Mouse (Mus musculus) kidney, embryonic 16.5 days (tissue): Measurements from ENCODE around the gene Slc12a8. TPM values are rescaled to one million over a fixed set of nuclear protein-coding genes. Genes with fewer than 3 reads are reported as not detected.
A peak's percentile ranks its signal among the peaks of the same experiment; 100 is the strongest.

Experiments
- ATAC-seq: fragments of 200-750 bp; cut with Nextera tagmentation; 2 replicates; pipeline ENCODE4 v1.8.0; 2017; ENCODE audit warnings: moderate TSS enrichment; ENCODE audit not compliant: low FRiP score, low TSS enrichment
- H3K27ac ChIP-seq: fragments of 300-500 bp; sonication (generic); 2 replicates; pipeline ENCODE4 v1.5.1; 2014; ENCODE audit warnings: low read length
- H3K27me3 ChIP-seq: fragments of 300-500 bp; sonication (generic); 2 replicates; pipeline ENCODE4 v1.6.1; 2014; ENCODE audit warnings: low read length, control low read depth, mixed read lengths; ENCODE audit not compliant: insufficient read depth
- H3K36me3 ChIP-seq: fragments of 300-500 bp; sonication (generic); 2 replicates; pipeline ENCODE4 v1.6.1; 2014; ENCODE audit warnings: low read length, control low read depth, mixed read lengths; ENCODE audit not compliant: insufficient read depth
- H3K4me1 ChIP-seq: fragments of 300-500 bp; sonication (generic); 2 replicates; pipeline ENCODE4 v1.6.1; 2014; ENCODE audit warnings: low read length, control low read depth, mixed read lengths; ENCODE audit not compliant: insufficient read depth
- H3K4me2 ChIP-seq: fragments of 300-500 bp; sonication (generic); replicated peaks from 2 replicates; pipeline ENCODE4 v1.6.1; 2014; ENCODE audit warnings: low read depth, low read length
- H3K4me3 ChIP-seq: fragments of 300-500 bp; sonication (generic); 2 replicates; pipeline ENCODE4 v1.5.1; 2014; ENCODE audit warnings: mild to moderate bottlenecking, low read length
- H3K9ac ChIP-seq: fragments of 300-500 bp; sonication (generic); replicated peaks from 2 replicates; pipeline ENCODE4 v1.6.1; 2014; ENCODE audit warnings: low read length
- H3K9me3 ChIP-seq: fragments of 300-500 bp; sonication (generic); 2 replicates; pipeline ENCODE4 v1.6.1; 2016; ENCODE audit warnings: low read length, control low read depth
- WGBS: fragments of 180-500 bp; shearing (Covaris S2); extraction: QIAGEN DNeasy Blood & Tissue Kit; methylation state at CpG from one replicate; pipeline ENCODE4 v1.1.7; 2014; 5-methylcytosine and 5-hydroxymethylcytosine counted together
- polyA plus RNA-seq: library from polyadenylated mRNA; unstranded; fragments of >200 nt; fragmentation: Nextera tagmentation; extraction: Ambion mirVana; gene quantifications from 2 replicates; pipeline ENCODE4 v1.2.1, GENCODE M21; 2015

Slc12a8 gene
- polyA plus RNA-seq, 1 experiment from 2014 or later: 0.92 TPM

DNA sequence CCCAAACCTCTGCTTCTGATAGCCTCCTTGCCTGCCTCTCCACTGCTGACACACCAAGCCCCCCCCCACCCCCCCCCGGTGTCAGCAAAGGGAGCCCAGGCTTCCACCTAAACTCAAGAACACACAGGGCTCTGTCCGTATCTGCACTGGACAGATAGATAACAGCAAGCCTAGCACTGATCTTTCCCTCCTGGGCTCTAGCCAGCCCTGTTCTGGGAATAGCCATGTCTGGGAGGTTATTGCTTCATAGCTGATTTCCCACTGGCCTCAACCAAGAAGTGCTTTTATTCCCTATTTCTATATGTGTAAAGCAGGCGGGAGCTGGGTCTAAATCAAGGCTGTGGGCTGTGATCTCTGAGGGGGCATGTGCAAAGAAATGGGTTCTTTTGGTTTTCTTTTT lies 61.3 kb downstream of the Slc12a8 start:
- Histone ChIP-seq H3K9me3 (no peaks in the 10 kb centered on the region), H3K4me3 (no peak overlapping the region), H3K27me3 (no peaks in the 10 kb centered on the region), H3K4me2 (no peak overlapping the region), H3K9ac (no peak overlapping the region), H3K4me1 (peaks cover 46% of the 10 kb centered on the region), H3K27ac (no peak overlapping the region), H3K36me3 (no peaks in the 10 kb centered on the region)
- WGBS: 93% methylated on average over 3 of the region's 3 CpGs
- ATAC-seq: no peak

- Histone ChIP-seq H3K9me3 (no peaks in the 10 kb centered on the region), H3K27me3 (no peaks in the 10 kb centered on the region), H3K4me1 (peaks cover 65% of the 10 kb centered on the region), H3K27ac (peak overlapping the region; percentile 95), H3K9ac (no peak overlapping the region; the same call in 1 of the 2 replicates), H3K4me2 (no peak overlapping the region), H3K36me3 (no peaks in the 10 kb centered on the region), H3K4me3 (no peak overlapping the region)
- ATAC-seq: no peak
- 80% methylated on average over 2 of the region's 2 CpGs for WGBS
Observed at GRCm38 (mm10) chr16:33580331-33580730, 63.2 kb downstream of the Slc12a8 start.

DNA sequence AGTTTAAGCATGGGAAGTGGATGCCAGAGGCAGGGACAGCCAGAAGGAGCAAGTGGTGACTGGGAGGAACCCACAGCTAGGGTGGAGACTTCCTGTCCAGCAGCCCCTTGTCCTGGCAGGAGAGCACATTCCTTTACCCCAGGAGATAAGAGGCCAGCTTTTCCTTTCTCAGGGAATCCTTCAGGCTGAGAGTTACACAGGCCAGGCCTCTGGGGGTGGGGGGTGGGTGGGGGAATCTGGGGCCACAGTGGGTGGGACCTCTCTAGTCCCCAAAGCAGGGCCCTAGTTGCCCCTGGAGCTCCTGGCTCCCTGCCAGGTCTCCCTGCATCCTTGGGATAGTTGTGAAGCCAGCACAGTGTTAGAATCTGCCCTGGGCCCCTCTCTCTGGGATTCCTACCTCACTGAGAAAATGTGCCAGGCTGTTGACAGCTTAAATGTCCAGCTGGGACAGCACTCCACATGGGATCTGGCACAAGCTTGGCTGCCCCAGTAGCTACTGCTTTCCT lies 63.7 kb downstream of the Slc12a8 start:
- peak; percentile 21; the same call in 1 of the 2 replicates for ATAC-seq
- Histone ChIP-seq H3K27me3 (no peaks in the 10 kb centered on the region), H3K4me1 (peaks cover 67% of the 10 kb centered on the region), H3K9ac (no peak overlapping the region; the same call in 1 of the 2 replicates), H3K4me3 (no peak overlapping the region), H3K27ac (peak overlapping the region; percentile 95), H3K4me2 (no peak overlapping the region), H3K9me3 (no peaks in the 10 kb centered on the region), H3K36me3 (no peaks in the 10 kb centered on the region)

- WGBS: 25% methylated on average over 4 of the region's 4 CpGs
- Histone ChIP-seq H3K4me1 (peaks cover 63% of the 10 kb centered on the region), H3K36me3 (no peaks in the 10 kb centered on the region), H3K4me3 (no peak overlapping the region), H3K4me2 (no peak overlapping the region), H3K9me3 (no peaks in the 10 kb centered on the region), H3K27me3 (no peaks in the 10 kb centered on the region), H3K9ac (no peak overlapping the region), H3K27ac (peak overlapping the region; percentile 95)
- ATAC-seq: peak; percentile 46
Observed at GRCm38 (mm10) chr16:33581661-33582099, 64.6 kb downstream of the Slc12a8 start.

- peak overlapping the region; percentile 95 for H3K27ac ChIP-seq
- H3K4me3 ChIP-seq: no peak overlapping the region
- H3K36me3 ChIP-seq: no peaks in the 10 kb centered on the region
- H3K9ac ChIP-seq: no peak overlapping the region
- 90% methylated on average over 8 of the region's 8 CpGs for WGBS
- no peaks in the 10 kb centered on the region for H3K27me3 ChIP-seq
- H3K9me3 ChIP-seq: no peaks in the 10 kb centered on the region
- peaks cover 63% of the 10 kb centered on the region for H3K4me1 ChIP-seq
- H3K4me2 ChIP-seq: no peak overlapping the region
- no peak for ATAC-seq
Observed at GRCm38 (mm10) chr16:33582495-33582894, 65.4 kb downstream of the Slc12a8 start.

GRCm38 (mm10) chr16:33583333-33583732 lies 66.2 kb downstream of the Slc12a8 start:
- Histone ChIP-seq H3K27me3 (no peaks in the 10 kb centered on the region), H3K9ac (peak overlapping the region; percentile 59), H3K36me3 (no peaks in the 10 kb centered on the region), H3K4me1 (peaks cover 69% of the 10 kb centered on the region), H3K27ac (peak overlapping the region; percentile 99), H3K4me2 (peak overlapping the region; percentile 47; the same call in 1 of the 2 replicates), H3K4me3 (no peak overlapping the region), H3K9me3 (no peaks in the 10 kb centered on the region)
- WGBS: 53% methylated on average over 3 of the region's 3 CpGs
- ATAC-seq: no peak

DNA sequence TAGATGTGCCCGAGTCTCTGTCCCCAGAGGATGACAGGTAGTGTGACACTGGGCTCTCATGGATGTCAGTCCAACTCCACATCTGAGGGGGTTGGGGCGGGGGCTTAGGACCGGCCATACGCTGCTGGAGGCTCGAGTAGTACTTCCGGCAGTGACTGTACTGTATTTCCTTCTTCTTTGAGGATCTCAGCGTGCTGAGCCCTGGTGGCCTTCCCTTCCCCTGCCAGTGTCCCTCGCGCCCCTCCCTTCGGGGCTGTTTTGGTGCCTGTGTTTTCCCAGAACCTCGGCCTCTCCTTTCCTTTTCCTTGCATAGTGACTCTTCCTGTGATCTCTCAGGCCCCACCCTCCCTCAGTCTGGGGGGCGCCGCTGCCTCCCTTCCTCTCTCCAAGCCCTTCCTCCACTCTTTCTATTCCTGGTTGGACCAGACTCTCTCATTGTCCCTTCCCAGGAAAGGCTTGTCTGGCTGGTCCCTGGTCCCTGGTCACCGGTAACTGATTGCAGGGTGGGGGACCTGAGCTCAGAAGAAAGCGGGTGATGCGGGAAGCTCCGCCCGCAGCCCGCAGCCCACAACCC lies 66.8 kb downstream of the Slc12a8 start:
- peak overlapping the region; percentile 99 for H3K27ac ChIP-seq
- no peaks in the 10 kb centered on the region for H3K9me3 ChIP-seq
- H3K27me3 ChIP-seq: no peaks in the 10 kb centered on the region
- H3K36me3 ChIP-seq: no peaks in the 10 kb centered on the region
- WGBS: 14% methylated on average over 19 of the region's 19 CpGs
- H3K4me3 ChIP-seq: peak overlapping the region; percentile 24
- peak overlapping the region; percentile 59 for H3K9ac ChIP-seq
- peak; percentile 33 for ATAC-seq
- H3K4me1 ChIP-seq: peaks cover 71% of the 10 kb centered on the region
- H3K4me2 ChIP-seq: peak overlapping the region; percentile 47

DNA sequence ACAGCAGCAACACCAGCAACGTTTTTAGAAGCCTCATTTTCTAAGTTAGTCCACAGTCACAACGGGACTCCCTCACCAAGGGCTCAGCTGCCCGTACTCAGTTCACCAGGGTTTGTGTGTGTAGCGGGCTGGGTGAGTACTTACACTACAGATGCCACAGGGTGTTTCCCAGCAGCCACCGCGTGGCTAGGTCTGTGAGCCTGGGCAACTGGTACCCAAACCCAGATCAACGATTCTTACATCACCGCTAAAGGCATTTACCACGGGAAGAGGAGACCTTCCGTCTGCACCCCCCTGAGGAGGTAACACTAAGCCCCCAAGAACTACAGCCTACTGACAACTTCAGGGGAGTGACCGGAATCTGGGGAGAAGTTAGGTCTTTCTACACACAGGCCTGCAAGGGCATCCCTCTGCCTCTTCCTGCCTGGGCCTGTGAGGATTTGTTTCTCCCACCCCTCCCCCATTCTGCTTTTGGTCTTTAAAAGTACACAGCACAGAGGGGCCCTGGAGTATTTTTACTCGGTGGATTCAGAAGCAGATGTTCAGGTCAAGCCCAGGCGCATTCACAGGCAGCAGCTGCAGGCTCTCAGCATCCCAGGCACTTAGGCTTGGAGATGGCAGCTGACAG lies 67.4 kb downstream of the Slc12a8 start:
- H3K36me3 ChIP-seq: no peaks in the 10 kb centered on the region
- H3K9me3 ChIP-seq: no peaks in the 10 kb centered on the region
- peaks cover 76% of the 10 kb centered on the region for H3K4me1 ChIP-seq
- WGBS: 19% methylated on average over 13 of the region's 13 CpGs
- peak overlapping the region; percentile 24 for H3K4me3 ChIP-seq
- H3K9ac ChIP-seq: peak overlapping the region; percentile 59
- peak overlapping the region; percentile 47 for H3K4me2 ChIP-seq
- no peaks in the 10 kb centered on the region for H3K27me3 ChIP-seq
- peak overlapping the region; percentile 99 for H3K27ac ChIP-seq
- peak; percentile 58 for ATAC-seq

- Histone ChIP-seq H3K4me1 (peaks cover 79% of the 10 kb centered on the region), H3K4me2 (no peak overlapping the region), H3K27me3 (no peaks in the 10 kb centered on the region), H3K9me3 (no peaks in the 10 kb centered on the region), H3K9ac (0 out of 2 replicates have a peak overlapping the region, but pooled peaks have one; percentile 27), H3K27ac (peak overlapping the region; percentile 99), H3K36me3 (no peaks in the 10 kb centered on the region), H3K4me3 (no peak overlapping the region)
- no peak for ATAC-seq
- WGBS: 16% methylated on average over 4 of the region's 4 CpGs
Observed at GRCm38 (mm10) chr16:33585083-33585460, 67.9 kb downstream of the Slc12a8 start.
